Mouse (Mus musculus) activated CD4-positive, CD25-positive, alpha-beta regulatory T cell, adult 4 months (primary cell): Measurements from ENCODE around the gene Rab11b. TPM values are rescaled to one million over a fixed set of nuclear protein-coding genes. Genes with fewer than 3 reads are reported as not detected.

Experiments
- ATAC-seq: one replicate; pipeline ENCODE4 v1.8.0; 2017
- polyA plus RNA-seq, 2 experiments: library from polyadenylated mRNA; unstranded; fragments of 100-300 nt; shearing (Covaris generic); gene quantifications; one replicate each; pipeline ENCODE4 v1.2.1; 2017

Gene Rab11b
- polyA plus RNA-seq, 2 experiments from 2014 or later, result 227 to 308 TPM

- no peak for ATAC-seq
These were observed 43.1 kb downstream of the Rab11b start for GRCm38 (mm10) chr17:33717246-33717645.

GRCm38 (mm10) chr17:33714779-33715178, 45.6 kb downstream of the Rab11b start:
- ATAC-seq, result no peak

GRCm38 (mm10) chr17:33713271-33713670, 47.1 kb downstream of the Rab11b start:
- ATAC-seq, result no peak

GRCm38 (mm10) chr17:33709834-33710233, 50.5 kb downstream of the Rab11b start:
- no peak for ATAC-seq

- no peak for ATAC-seq
These were observed 57.2 kb downstream of the Rab11b start for GRCm38 (mm10) chr17:33703091-33703490.

- peak; percentile 28 for ATAC-seq
These were observed 58.2 kb downstream of the Rab11b start for GRCm38 (mm10) chr17:33702178-33702577.

GRCm38 (mm10) chr17:33695471-33695870, 64.9 kb downstream of the Rab11b start:
- no peak for ATAC-seq

Other genes starting within 250 kb of the Rab11b start
- 10 to 100 TPM; 49.7 to 56.7 TPM for gene Adamts10, start 236.3 kb downstream of the Rab11b start, polyA plus RNA-seq
- gene Myo1f, start 204.8 kb downstream of the Rab11b start, polyA plus RNA-seq, result 10 to 100 TPM; 70.7 to 88.5 TPM
- gene Zfp414, start 131.4 kb downstream of the Rab11b start, polyA plus RNA-seq, result 10 to 100 TPM; 53.6 to 65.2 TPM
- gene Pram1, start 122.5 kb downstream of the Rab11b start, polyA plus RNA-seq, result under 1 TPM; 0.40 to 0.85 TPM
- 100 to 1,000 TPM; 338 to 341 TPM for gene Hnrnpm, start 73.7 kb downstream of the Rab11b start, polyA plus RNA-seq
- 10 to 100 TPM; 27.2 to 33.5 TPM for gene March2, start 41.9 kb downstream of the Rab11b start, polyA plus RNA-seq
- 1 to 10 TPM; 3.7 to 4.8 TPM for gene Angptl4, start 21.3 kb upstream of the Rab11b start, polyA plus RNA-seq
- gene Kank3, start 50.0 kb upstream of the Rab11b start, polyA plus RNA-seq, result 1 to 10 TPM; 1.9 to 3.3 TPM
- 1,000 to 10,000 TPM; 1,524 to 2,342 TPM for gene Rps28, start 64.0 kb upstream of the Rab11b start, polyA plus RNA-seq
- 100 to 1,000 TPM; 389 to 432 TPM for gene Ndufa7, start 64.0 kb upstream of the Rab11b start, polyA plus RNA-seq
- gene Cd320, start 82.6 kb upstream of the Rab11b start, polyA plus RNA-seq, result 10 to 100 TPM; 11.4 to 15.9 TPM
- gene Gm7029, start 113.3 kb upstream of the Rab11b start, polyA plus RNA-seq, result not detected
- 1 to 10 TPM; 1.5 to 2.5 TPM for gene Kifc1, start 130.1 kb upstream of the Rab11b start, polyA plus RNA-seq
- 10 to 100 TPM in 1 of 2 experiments, 1 to 10 TPM in 1; 6.5 to 15.4 TPM for gene Platr17, start 144.6 kb upstream of the Rab11b start, polyA plus RNA-seq
- 100 to 1,000 TPM in 1 of 2 experiments, 10 to 100 TPM in 1; 97.4 to 149 TPM for gene Daxx, start 148.9 kb upstream of the Rab11b start, polyA plus RNA-seq
- gene Tapbp, start 155.4 kb upstream of the Rab11b start, polyA plus RNA-seq, result 100 to 1,000 TPM; 299 to 436 TPM
- gene Zbtb22, start 155.4 kb upstream of the Rab11b start, polyA plus RNA-seq, result 1 to 10 TPM; 4.1 to 4.7 TPM
- gene Rgl2, start 169.0 kb upstream of the Rab11b start, polyA plus RNA-seq, result 10 to 100 TPM; 26.5 to 34.3 TPM
- 100 to 1,000 TPM; 113 to 146 TPM for gene Pfdn6, start 179.8 kb upstream of the Rab11b start, polyA plus RNA-seq
- gene Wdr46, start 180.1 kb upstream of the Rab11b start, polyA plus RNA-seq, result 10 to 100 TPM; 11.8 to 16.6 TPM
- gene B3galt4, start 191.0 kb upstream of the Rab11b start, polyA plus RNA-seq, result 10 to 100 TPM; 18.7 to 19.0 TPM
- gene Vps52, start 195.3 kb upstream of the Rab11b start, polyA plus RNA-seq, result 10 to 100 TPM; 25.1 to 28.2 TPM
- 1,000 to 10,000 TPM; 6,680 to 7,218 TPM for gene Rps18, start 195.5 kb upstream of the Rab11b start, polyA plus RNA-seq
- 1,000 to 10,000 TPM; 4,668 to 6,585 TPM for gene H2-K1, start 239.8 kb upstream of the Rab11b start, polyA plus RNA-seq